Mouse (Mus musculus): ENCODE measurements at regions not wholly inside any gene's neighbourhood (a gene's known extent, or its start where the extent isn't known, plus 50 kb on each side); places are given as distances from the start of the nearest gene placed in this dataset.

DNA sequence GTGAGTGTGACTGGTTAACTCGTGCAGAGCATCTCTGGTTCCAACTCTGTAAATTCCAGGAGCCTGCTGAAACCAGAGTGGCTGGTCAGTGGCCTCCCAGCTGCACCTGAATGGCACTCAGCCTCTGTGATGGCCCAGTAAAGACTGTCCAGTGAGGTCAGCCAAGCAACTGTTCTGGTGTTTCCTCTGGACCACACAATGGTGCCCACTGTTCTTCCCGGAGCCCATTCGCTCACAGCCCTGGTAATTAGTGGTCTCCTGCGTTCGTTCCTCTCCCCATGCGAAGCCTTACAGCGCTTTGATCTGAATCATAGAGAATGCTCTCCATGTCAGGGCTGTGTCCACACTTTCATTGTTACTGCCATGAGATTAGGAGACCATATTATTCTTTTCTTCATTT lies 75.5 kb downstream of the Enkur start:
- Histone ChIP-seq H3K27ac (no peak overlapping the region), H3K4me3 (no peak overlapping the region), H3K4me1 (no peaks in the 10 kb centered on the region), H3K9ac (no peak overlapping the region), H3K27me3 (no peaks in the 10 kb centered on the region), H3K9me3 (no peaks in the 10 kb centered on the region), H3K4me2 (no peak overlapping the region), H3K36me3 (no peaks in the 10 kb centered on the region)
- no peak for ATAC-seq (ENCODE audit: insufficient number of reproducible peaks, low FRiP score, low TSS enrichment, low read depth)
- 70% methylated on average over 7 of the region's 7 CpGs for WGBS

DNA sequence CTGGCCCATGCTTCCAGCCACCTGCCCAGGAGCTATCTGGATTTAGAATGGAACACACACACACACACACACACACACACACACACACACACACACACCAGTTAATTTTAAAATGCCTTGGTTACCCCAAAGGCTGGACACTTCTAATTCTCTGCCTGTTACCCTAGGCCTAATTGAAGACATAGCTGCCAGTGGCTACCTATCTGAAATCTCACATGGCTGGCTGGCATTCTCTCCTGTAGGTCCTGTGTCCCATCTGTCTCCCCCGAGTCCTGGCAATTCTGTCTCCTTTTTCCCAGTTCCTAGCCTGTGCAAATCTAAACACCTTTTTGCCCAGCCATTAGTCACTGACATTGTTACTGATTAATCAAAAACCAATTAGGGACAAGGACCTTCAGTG lies 78.6 kb downstream of the Enkur start:
- Histone ChIP-seq H3K9ac (no peak overlapping the region), H3K36me3 (no peaks in the 10 kb centered on the region), H3K27ac (no peak overlapping the region), H3K4me3 (no peak overlapping the region), H3K27me3 (no peaks in the 10 kb centered on the region), H3K4me2 (no peak overlapping the region), H3K9me3 (no peaks in the 10 kb centered on the region), H3K4me1 (no peaks in the 10 kb centered on the region)
- 80% methylated on average over 1 of the region's 1 CpGs for WGBS
- ATAC-seq (ENCODE audit: insufficient number of reproducible peaks, low FRiP score, low TSS enrichment, low read depth) = no peak

GRCm38 (mm10) chr2:21122421-21122820 lies 82.7 kb downstream of the Enkur start:
- Histone ChIP-seq H3K27ac (no peak overlapping the region), H3K27me3 (no peaks in the 10 kb centered on the region), H3K9me3 (no peaks in the 10 kb centered on the region), H3K4me3 (no peak overlapping the region), H3K4me2 (no peak overlapping the region), H3K4me1 (no peaks in the 10 kb centered on the region), H3K36me3 (no peaks in the 10 kb centered on the region), H3K9ac (no peak overlapping the region)
- 68% methylated on average over 3 of the region's 3 CpGs for WGBS
- no peak for ATAC-seq (ENCODE audit: insufficient number of reproducible peaks, low FRiP score, low TSS enrichment, low read depth)

DNA sequence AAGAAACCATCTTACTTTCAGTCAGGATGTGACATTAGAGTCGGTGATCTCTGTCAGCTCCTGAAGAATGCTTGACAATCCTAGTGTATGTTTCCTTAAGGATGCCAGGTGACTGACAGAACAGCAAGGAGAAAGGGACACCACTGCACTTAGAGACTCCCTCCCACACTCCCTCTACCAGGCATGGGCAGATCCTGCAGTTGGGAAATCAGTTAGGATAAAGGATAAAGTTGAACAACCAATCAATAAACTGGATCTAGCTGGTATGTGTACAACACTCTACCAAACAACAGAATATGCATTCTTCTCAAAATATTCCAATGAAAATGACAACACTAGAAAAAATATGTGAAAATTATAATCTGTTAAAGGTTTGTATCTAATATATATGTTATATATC lies 83.5 kb downstream of the Enkur start:
- Histone ChIP-seq H3K27ac (no peak overlapping the region), H3K9me3 (no peaks in the 10 kb centered on the region), H3K27me3 (no peaks in the 10 kb centered on the region), H3K36me3 (no peaks in the 10 kb centered on the region), H3K4me3 (no peak overlapping the region), H3K4me2 (no peak overlapping the region), H3K4me1 (no peaks in the 10 kb centered on the region), H3K9ac (no peak overlapping the region)
- ATAC-seq (ENCODE audit: insufficient number of reproducible peaks, low FRiP score, low TSS enrichment, low read depth) = no peak
- WGBS = 93% methylated on average over 1 of the region's 1 CpGs

DNA sequence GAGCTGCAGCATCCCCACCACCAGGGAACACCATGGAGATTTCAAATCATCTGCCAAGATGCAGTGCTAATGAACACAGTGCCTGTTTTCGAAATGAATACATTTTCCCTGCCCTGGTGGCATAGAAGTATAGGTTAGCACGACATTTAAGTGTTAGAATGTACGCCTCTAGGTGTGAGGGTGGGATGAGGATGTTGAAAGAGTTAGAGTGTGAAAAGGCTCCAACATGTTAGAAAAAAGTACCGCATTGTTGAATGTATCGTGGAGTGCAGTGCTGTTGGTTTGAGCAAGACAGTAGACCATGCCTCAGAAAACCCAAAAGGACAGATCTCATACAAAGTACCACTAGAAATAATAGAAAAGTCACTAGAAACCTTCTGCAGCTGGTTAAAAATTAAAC lies 88.3 kb downstream of the Enkur start:
- ATAC-seq (ENCODE audit: insufficient number of reproducible peaks, low FRiP score, low TSS enrichment, low read depth) = no peak

DNA sequence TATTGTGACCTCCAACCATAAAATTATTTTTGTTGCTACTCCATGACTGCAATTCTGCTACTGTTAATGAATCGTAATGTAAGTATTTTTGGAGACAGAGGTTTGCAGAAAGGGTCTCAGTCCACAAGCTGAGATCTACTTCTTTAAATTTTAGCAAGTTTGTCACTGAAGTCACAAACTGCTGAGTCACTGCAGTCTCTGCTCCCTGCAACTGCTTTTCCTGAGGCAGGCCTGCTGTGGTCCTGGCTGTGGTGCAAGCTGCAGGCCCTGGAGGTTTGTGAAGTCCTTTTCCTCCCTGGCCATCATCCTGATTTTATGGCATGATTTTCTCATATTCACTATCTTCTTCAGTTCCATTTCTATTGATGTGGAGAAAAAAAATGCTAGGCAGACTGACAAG lies 93.6 kb downstream of the Enkur start:
- WGBS = 75% methylated on average over 1 of the region's 1 CpGs
- Histone ChIP-seq H3K9me3 (no peaks in the 10 kb centered on the region), H3K27me3 (no peaks in the 10 kb centered on the region), H3K36me3 (no peaks in the 10 kb centered on the region), H3K27ac (no peak overlapping the region), H3K4me1 (no peaks in the 10 kb centered on the region), H3K4me2 (no peak overlapping the region), H3K9ac (no peak overlapping the region), H3K4me3 (no peak overlapping the region)
- no peak for ATAC-seq (ENCODE audit: insufficient number of reproducible peaks, low FRiP score, low TSS enrichment, low read depth)

More for the DNA sequence above, 88.3 kb downstream of the Enkur start:
- no peaks in the 10 kb centered on the region for H3K36me3 ChIP-seq
- H3K27me3 ChIP-seq = no peaks in the 10 kb centered on the region
- H3K4me3 ChIP-seq = no peak overlapping the region
- H3K4me1 ChIP-seq = no peaks in the 10 kb centered on the region
- 73% methylated on average over 5 of the region's 5 CpGs for whole genome bisulfite sequencing
- H3K9ac ChIP-seq = no peak overlapping the region
- no peak overlapping the region for H3K27ac ChIP-seq
- H3K9me3 ChIP-seq = no peaks in the 10 kb centered on the region
- H3K4me2 ChIP-seq = no peak overlapping the region

GRCm38 (mm10) chr2:21100248-21100808 lies 104.8 kb downstream of the Enkur start:
- H3K36me3 ChIP-seq = no peaks in the 10 kb centered on the region
- ATAC-seq (ENCODE audit: insufficient number of reproducible peaks, low FRiP score, low TSS enrichment, low read depth) = no peak
- H3K4me3 ChIP-seq = no peak overlapping the region
- H3K4me2 ChIP-seq = no peak overlapping the region
- no peaks in the 10 kb centered on the region for H3K4me1 ChIP-seq
- no peak overlapping the region for H3K27ac ChIP-seq
- WGBS = 61% methylated on average over 6 of the region's 6 CpGs
- no peak overlapping the region for H3K9ac ChIP-seq
- H3K27me3 ChIP-seq = no peaks in the 10 kb centered on the region
- no peaks in the 10 kb centered on the region for H3K9me3 ChIP-seq

DNA sequence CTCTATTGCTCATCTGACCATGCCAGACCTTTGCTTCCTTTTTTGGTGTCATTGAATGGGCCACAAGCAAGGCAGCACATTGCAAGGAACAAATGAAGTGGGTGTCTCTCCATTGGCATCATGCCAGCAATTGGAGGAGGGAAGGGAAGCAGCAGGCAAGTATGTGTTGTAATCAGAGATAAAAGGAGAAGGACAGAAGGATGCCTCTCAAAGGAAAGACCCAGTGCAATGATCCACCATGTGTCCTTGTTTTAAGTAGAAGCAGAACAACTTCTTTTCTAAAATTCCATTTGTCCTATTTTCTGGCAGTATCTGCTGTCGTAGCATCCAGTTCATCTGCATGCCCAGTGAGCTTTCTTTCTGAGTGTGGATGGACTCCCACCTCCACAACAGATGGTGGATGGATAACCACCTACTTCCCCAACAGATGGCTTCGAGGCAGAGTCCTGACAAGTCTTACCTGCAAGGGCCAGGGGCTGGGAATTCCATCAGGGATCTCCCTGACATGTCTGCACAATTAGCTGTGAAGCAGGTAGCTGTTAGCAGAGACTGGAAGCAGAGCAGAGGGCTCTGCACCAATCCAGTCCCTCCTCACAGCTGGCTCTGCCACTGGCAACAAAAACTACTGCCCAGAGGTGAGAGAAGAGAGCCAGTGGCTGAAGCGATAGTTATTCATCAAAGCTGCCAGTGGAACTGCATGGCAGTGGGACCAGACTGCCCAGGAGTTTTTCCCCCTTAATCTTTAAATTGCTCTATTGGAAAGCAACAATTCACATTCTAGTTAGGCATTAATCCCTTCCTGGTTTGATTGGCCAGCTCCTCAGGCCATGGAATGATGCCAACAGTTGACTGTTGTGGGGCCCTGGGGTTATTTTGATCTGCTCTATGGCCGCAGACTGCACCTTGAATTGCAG lies 113.8 kb downstream of the Enkur start:
- WGBS = 44% methylated on average over 4 of the region's 4 CpGs
- H3K36me3 ChIP-seq = no peaks in the 10 kb centered on the region
- H3K4me3 ChIP-seq = no peak overlapping the region
- no peak for ATAC-seq (ENCODE audit: insufficient number of reproducible peaks, low FRiP score, low TSS enrichment, low read depth)
- no peak overlapping the region for H3K4me2 ChIP-seq
- H3K27me3 ChIP-seq = no peaks in the 10 kb centered on the region
- H3K27ac ChIP-seq = no peak overlapping the region
- H3K9me3 ChIP-seq = no peaks in the 10 kb centered on the region
- H3K9ac ChIP-seq = no peak overlapping the region
- no peaks in the 10 kb centered on the region for H3K4me1 ChIP-seq

GRCm38 (mm10) chr2:21085517-21085916 lies 116.8 kb upstream of the Arhgap21 start:
- WGBS = 88% methylated on average over 5 of the region's 5 CpGs

DNA sequence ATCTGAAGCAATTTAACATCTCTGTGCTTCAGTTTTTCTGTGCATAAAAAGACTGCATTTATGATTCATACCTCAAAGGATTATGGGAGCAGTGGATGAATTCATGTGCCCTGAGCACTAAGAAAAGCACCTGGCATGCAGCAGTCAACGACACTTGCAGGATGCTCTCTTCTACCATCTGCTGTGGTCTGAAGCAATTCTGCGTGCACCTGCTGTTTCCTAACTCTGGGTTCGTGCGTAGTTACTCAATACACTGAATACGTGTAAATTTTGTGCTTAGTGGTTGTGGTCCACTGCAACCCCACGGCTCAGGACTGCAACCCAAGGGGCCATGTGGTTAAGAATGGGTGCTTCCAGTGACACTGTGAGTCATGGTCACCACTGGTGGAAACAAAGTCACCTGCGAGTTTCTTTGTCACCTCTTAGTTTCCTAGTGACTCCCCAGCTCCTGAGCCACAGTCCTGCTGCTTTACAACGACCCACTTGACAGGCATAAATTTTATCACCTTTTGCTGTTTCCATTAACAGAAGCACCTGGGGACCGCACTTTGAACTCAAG lies 98.7 kb upstream of the Arhgap21 start:
- ATAC-seq (ENCODE audit: insufficient number of reproducible peaks, low FRiP score, low TSS enrichment, low read depth) = no peak
- 70% methylated on average over 9 of the region's 9 CpGs for WGBS
- no peak overlapping the region for H3K9ac ChIP-seq

More at GRCm38 (mm10) chr2:21085517-21085916, 116.8 kb upstream of the Arhgap21 start:
- Histone ChIP-seq H3K27ac (no peak overlapping the region), H3K36me3 (no peaks in the 10 kb centered on the region), H3K4me1 (no peaks in the 10 kb centered on the region), H3K27me3 (no peaks in the 10 kb centered on the region), H3K9ac (no peak overlapping the region), H3K4me3 (no peak overlapping the region), H3K9me3 (no peaks in the 10 kb centered on the region), H3K4me2 (no peak overlapping the region)
- no peak for ATAC-seq (ENCODE audit: insufficient number of reproducible peaks, low FRiP score, low TSS enrichment, low read depth)

GRCm38 (mm10) chr2:21060347-21060650 lies 91.6 kb upstream of the Arhgap21 start:
- Histone ChIP-seq H3K9me3 (no peaks in the 10 kb centered on the region), H3K27ac (no peak overlapping the region), H3K36me3 (no peaks in the 10 kb centered on the region), H3K4me3 (no peak overlapping the region), H3K27me3 (no peaks in the 10 kb centered on the region), H3K9ac (no peak overlapping the region), H3K4me1 (peaks cover 7% of the 10 kb centered on the region; the same call in 1 of the 2 replicates), H3K4me2 (no peak overlapping the region)
- 73% methylated on average over 2 of the region's 2 CpGs for WGBS
- ATAC-seq (ENCODE audit: insufficient number of reproducible peaks, low FRiP score, low TSS enrichment, low read depth) = no peak

More for the DNA sequence above, 98.7 kb upstream of the Arhgap21 start:
- H3K9me3 ChIP-seq = no peaks in the 10 kb centered on the region
- no peak overlapping the region for H3K4me3 ChIP-seq
- H3K27me3 ChIP-seq = no peaks in the 10 kb centered on the region
- H3K27ac ChIP-seq = no peak overlapping the region
- no peaks in the 10 kb centered on the region for H3K4me1 ChIP-seq
- H3K4me2 ChIP-seq = no peak overlapping the region
- no peaks in the 10 kb centered on the region for H3K36me3 ChIP-seq

- Histone ChIP-seq H3K4me1 (peaks cover 7% of the 10 kb centered on the region; the same call in 1 of the 2 replicates), H3K9ac (no peak overlapping the region), H3K36me3 (no peaks in the 10 kb centered on the region), H3K4me2 (no peak overlapping the region), H3K9me3 (no peaks in the 10 kb centered on the region), H3K27me3 (no peaks in the 10 kb centered on the region), H3K27ac (no peak overlapping the region), H3K4me3 (no peak overlapping the region)
- WGBS = 35% methylated on average over 3 of the region's 3 CpGs
- ATAC-seq (ENCODE audit: insufficient number of reproducible peaks, low FRiP score, low TSS enrichment, low read depth) = no peak
These were observed 91.1 kb upstream of the Arhgap21 start for GRCm38 (mm10) chr2:21059618-21060346.
